Mouse (Mus musculus) regulatory T cell (primary cell): ENCODE results near the gene Ugt1a7c.

ENCODE experiments used
- in situ Hi-C: fragments of 300-600 bp; cut with MboI, MseI; formaldehyde crosslinking; loops from one replicate; pipeline ENCODE4 v1.15.1; 2025; ENCODE audit warnings: high pct_unique_total_duplicates

Ugt1a7c gene

GRCm38 (mm10) chr1:88192136-88192535, 97.3 kb downstream of the Ugt1a7c start:
- in situ Hi-C loops: loop anchor here (5.0 to 25.0 kb wide), 4 partner anchors 145 to 1720 kb away; partner anchors contain the start of gene Glrp1

DNA sequence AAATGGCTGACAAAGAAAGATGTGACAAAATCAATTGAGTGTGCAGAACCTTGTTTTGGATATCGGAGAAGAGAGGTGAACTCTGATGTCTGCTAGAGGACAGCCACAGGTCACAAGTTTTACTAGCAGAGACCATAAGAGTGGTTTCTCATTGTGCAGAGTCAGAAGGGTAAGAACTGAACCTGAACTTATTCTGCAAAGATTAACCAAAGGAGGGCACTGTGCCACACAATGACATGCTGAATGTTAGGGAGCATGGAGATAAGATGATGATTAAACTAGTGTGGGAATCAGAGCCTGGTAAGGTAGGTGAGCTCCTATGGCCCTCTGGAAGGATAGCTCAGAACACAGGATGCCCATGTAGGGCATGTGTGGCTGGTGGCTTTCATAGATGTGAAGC, 100.8 kb downstream of the Ugt1a7c start:
- in situ Hi-C loops: loop anchor here (25.0 kb wide), 3 partner anchors 317 to 1717 kb away; partner anchors contain the start of gene Glrp1

DNA sequence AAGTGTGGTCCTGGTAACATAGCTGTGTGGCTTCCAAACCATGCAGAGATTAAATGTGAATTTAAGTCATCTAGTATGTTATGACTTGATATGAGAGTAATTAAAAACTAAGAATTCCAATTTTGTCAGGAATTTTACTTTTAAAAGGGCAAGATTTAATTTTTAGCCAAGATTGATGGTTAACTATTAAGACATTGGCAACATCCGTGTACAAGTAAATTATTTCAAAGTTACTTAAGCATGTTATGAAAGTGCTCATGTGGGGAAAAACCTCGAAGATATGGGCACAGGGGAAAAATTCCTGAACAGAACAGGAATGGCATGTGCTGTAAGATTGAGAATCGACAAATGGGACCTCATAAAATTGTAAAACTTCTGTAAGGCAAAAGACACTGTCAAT, 102.6 kb downstream of the Ugt1a7c start:
- in situ Hi-C loops: loop anchor here (25.0 kb wide), 3 partner anchors 315 to 1715 kb away; partner anchors contain the start of gene Glrp1

GRCm38 (mm10) chr1:88199996-88200395, 105.1 kb downstream of the Ugt1a7c start:
- in situ Hi-C loops: loop anchor here (10.0 to 25.0 kb wide), 4 partner anchors 105 to 1712 kb away; partner anchors contain the start of genes Glrp1 and Ugt1a7c

DNA sequence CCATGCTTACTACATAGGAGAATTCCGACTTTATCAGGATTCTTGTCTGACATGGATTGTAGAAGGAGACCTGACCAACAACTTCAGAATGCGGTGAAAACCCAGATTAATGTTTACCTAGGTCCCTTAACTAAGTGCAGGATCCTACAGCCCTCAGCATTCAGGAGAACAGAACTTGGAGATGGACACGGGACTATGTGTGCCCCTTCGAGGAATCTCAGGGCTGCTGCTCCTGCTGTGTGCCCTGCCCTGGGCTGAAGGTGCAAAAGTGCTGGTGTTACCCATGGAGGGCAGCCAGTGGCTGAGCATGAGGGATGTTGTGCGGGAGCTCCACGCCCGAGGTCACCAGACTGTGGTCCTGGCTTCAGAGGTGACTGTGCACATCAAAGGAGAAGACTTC, 105.6 kb downstream of the Ugt1a7c start, which contains the start of gene Ugt1a2:
Gene Ugt1a2 (plus strand): TSS at position 146 of the 400 bp plus-strand sequence.
- in situ Hi-C loops: loop anchor here (10.0 kb wide), 1 partner anchor 106 kb away; the partner anchor contains the start of gene Ugt1a7c

DNA sequence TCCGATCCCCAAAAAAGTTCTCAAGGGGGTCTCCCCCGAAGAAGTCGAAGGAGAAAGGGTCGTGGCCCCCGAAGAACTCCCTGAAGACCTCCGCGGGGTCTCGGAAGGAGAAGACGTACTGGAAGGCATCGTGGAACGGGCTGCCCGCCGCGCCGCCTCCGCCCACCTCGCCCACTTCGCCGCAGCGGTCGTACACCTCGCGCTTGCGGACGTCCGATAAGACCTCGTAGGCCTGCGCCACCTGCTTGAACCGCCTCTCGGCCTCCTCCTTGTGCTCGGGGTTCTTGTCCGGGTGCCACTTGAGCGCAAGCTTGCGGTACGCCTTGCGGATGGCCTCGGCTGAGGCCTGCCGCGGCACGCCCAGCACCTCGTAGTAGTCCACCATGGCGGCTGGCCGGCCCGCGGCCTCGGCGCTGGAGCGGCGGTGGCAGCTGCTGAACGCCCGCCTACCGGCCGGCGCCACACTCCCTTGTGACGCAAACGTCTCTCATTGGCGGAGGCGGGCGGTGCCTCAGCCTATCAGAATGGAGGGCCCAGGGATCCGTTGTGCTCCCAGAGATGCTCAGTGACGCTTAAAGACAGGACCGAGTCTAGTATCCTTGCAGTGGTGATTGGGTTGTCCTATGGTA, 110.5 kb downstream of the Ugt1a7c start, which contains the start of gene Dnajb3:
Gene Dnajb3 (minus strand): TSS at position 489 of the 629 bp plus-strand sequence.
- in situ Hi-C loops: loop anchor here (5.0 to 10.0 kb wide), 2 partner anchors 111 to 633 kb away; partner anchors contain the start of genes Ngef and Ugt1a7c

- in situ Hi-C loops: loop anchor here (5.0 to 10.0 kb wide), 2 partner anchors 112 to 635 kb away; partner anchors contain the start of genes Ngef and Ugt1a7c
Observed at GRCm38 (mm10) chr1:88206843-88207479, 112.1 kb downstream of the Ugt1a7c start.

DNA sequence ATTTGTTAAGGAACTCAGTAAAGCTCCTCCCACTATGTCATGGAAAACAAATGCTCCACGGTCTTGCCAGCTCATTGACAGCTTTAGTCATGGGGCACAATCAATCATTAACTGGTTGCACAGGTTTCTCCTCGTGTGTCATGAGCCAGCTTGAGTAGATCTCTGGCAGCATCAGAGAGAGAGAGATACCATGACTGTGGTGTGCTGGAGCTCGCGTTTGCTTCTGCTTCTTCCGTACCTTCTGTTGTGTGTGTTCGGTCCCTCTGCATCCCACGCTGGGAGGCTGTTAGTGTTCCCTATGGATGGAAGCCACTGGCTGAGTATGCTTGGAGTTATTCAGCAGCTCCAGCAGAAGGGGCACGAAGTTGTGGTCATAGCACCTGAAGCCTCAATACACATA, 117.0 kb downstream of the Ugt1a7c start, which contains the start of gene Ugt1a1:
Gene Ugt1a1 (plus strand): TSS at position 148 of the 400 bp plus-strand sequence.
- in situ Hi-C loops: no loop called here

DNA sequence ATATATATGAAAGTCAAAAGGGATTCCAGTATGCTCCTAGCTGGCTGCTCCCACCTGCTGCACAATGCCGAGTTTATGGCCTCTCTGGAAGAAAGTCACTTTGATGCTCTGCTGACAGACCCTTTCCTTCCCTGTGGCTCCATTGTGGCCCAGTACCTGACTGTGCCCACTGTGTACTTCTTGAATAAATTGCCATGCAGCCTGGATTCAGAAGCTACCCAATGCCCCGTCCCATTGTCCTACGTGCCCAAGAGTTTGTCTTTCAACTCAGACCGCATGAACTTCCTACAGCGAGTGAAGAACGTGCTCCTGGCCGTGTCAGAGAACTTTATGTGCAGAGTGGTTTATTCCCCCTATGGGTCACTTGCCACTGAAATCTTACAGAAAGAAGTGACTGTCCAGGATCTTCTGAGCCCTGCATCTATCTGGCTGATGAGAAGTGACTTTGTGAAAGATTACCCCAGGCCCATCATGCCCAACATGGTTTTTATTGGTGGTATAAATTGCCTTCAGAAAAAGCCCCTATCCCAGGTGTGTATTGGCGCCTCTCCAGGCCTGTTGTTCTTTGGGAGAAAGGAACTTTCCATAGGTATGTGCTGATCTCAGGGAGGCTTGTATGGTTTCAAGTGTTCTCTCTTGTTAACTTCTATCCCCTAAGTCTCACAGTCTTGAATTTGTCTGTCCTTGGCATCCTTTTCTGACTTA, 117.6 kb downstream of the Ugt1a7c start:
- in situ Hi-C loops: no loop called here

DNA sequence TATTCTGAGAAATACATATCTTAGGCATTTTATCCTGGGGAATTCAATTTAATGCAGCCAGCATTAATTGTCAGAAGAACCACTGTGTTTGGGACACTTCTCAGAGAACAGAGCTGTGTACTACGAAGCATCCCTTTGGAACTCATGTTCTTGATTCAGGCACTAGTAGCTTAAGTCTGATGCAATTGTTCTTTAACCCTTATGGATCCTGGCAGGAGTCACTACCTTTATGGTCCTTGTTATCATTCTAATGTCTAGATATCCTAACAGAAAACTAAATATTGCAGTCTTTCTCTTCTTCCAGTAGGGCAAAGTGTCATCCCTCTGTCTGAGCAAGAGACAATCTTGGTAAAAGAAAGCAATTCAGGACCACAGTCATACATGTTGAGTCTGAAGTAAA, 118.2 kb downstream of the Ugt1a7c start:
- in situ Hi-C loops: no loop called here

- in situ Hi-C loops: no loop called here
Observed at GRCm38 (mm10) chr1:88213766-88214461, 119.1 kb downstream of the Ugt1a7c start.

- in situ Hi-C loops: no loop called here
Observed at GRCm38 (mm10) chr1:88214462-88214952, 119.6 kb downstream of the Ugt1a7c start.

GRCm38 (mm10) chr1:88215466-88216380, 120.9 kb downstream of the Ugt1a7c start:
- in situ Hi-C loops: no loop called here

GRCm38 (mm10) chr1:88216551-88216950, 121.7 kb downstream of the Ugt1a7c start:
- in situ Hi-C loops: no loop called here

GRCm38 (mm10) chr1:88217144-88217543, 122.3 kb downstream of the Ugt1a7c start:
- in situ Hi-C loops: no loop called here

DNA sequence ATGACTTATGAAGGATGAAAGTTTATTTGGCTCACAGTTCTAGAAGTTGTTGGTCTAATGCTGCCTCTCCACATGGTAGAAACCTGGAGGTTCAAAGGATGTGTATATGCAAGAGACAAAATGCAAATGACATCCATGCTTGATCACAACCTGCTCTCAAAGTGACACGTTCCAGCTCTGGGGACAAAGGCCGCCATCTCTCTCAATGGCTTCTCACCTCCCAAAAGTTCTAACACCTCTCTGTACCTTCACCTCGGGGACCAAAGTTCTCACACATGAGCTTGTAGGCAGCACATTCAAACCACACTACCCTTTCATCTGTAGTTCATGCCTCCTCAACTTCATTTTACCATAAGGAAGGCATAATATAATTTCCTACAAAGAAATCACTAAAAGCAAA, 122.7 kb downstream of the Ugt1a7c start:
- in situ Hi-C loops: no loop called here

- in situ Hi-C loops: no loop called here
Observed at GRCm38 (mm10) chr1:88218051-88218450, 123.2 kb downstream of the Ugt1a7c start.

DNA sequence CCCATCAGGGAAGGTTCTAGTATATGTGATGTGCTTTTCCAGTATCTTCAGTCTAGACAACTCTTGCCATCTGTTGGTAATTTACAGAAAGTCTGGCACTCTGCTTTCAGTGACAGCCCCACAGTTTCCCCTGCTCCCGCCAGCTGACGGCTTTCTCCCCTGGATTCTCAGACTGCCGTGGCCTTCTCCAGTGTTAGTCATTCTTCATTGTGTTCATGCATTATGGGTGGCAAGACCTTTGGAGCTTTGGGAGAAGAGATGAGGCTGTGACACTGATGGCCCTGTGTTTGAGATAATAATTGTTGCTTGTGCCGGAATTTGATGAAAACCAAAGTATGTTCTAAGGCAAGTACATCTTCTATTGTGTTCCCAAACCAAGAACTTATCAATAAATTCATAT, 123.7 kb downstream of the Ugt1a7c start:
- in situ Hi-C loops: no loop called here

- in situ Hi-C loops: no loop called here
Observed at GRCm38 (mm10) chr1:88219054-88219453, 124.2 kb downstream of the Ugt1a7c start.

DNA sequence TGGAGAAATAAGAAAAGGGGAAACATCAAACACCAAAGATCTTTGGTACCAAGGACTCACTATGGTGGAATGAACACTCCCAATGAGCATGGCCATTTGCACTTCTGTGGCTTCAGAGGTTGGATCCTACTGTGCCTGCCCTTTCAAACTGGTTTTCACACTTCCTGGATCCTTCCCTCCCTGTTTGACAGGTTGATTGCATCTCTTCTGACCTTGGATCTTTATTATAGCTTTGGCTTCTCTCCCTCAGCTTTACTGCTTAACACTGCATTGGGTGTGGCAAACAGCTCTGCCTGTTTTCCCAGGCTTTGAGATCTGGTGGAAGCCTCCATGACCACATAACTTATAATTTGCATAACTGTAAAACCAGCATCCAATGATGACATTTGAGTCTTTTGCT, 125.5 kb downstream of the Ugt1a7c start:
- in situ Hi-C loops: no loop called here
